Mouse (Mus musculus) liver, postnatal 0 days (tissue): ENCODE measurements at regions not wholly inside any gene's neighbourhood (a gene's known extent, or its start where the extent isn't known, plus 50 kb on each side); places are given as distances from the start of the nearest gene placed in this dataset.

Source experiments
- ATAC-seq: fragments of 200-750 bp; cut with Nextera tagmentation; 2 replicates; pipeline ENCODE4 v1.8.0; 2017; ENCODE audit warnings: mild to moderate bottlenecking, moderate library complexity
- DNase-seq: peaks from one replicate; pipeline ENCODE4 v3.0.0-alpha.2; 2016
- H3K27ac ChIP-seq: fragments of 300-500 bp; sonication (generic); 2 replicates; pipeline ENCODE4 v1.5.1; 2014; ENCODE audit warnings: antibody characterized with exemption, moderate library complexity, mild to moderate bottlenecking, low read depth
- H3K27me3 ChIP-seq: fragments of 300-500 bp; sonication (generic); 2 replicates; pipeline ENCODE4 v1.6.1; 2014; ENCODE audit warnings: low read length, control low read depth, mixed read lengths; ENCODE audit not compliant: insufficient read depth
- H3K36me3 ChIP-seq: fragments of 300-500 bp; sonication (generic); replicated peaks from 2 replicates; pipeline ENCODE4 v1.6.1; 2014; ENCODE audit warnings: mild to moderate bottlenecking, control low read depth, low read length, moderate library complexity, mixed read lengths; ENCODE audit not compliant: insufficient read depth
- H3K4me1 ChIP-seq: fragments of 300-500 bp; sonication (generic); 2 replicates; pipeline ENCODE4 v1.6.1; 2014; ENCODE audit warnings: antibody characterized with exemption, mild to moderate bottlenecking, control low read depth; ENCODE audit not compliant: insufficient read depth
- H3K4me2 ChIP-seq: fragments of 300-500 bp; sonication (generic); 2 replicates; pipeline ENCODE4 v1.6.1; 2014; ENCODE audit warnings: low read depth, mild to moderate bottlenecking, low read length, moderate library complexity, mixed read lengths
- H3K4me3 ChIP-seq: fragments of 300-500 bp; sonication (generic); 2 replicates; pipeline ENCODE4 v1.5.1; 2014; ENCODE audit warnings: low read depth, low read length
- H3K9ac ChIP-seq: fragments of 300-500 bp; sonication (generic); replicated peaks from 2 replicates; pipeline ENCODE4 v1.6.1; 2014; ENCODE audit warnings: mild to moderate bottlenecking, moderate library complexity
- H3K9me3 ChIP-seq: fragments of 300-500 bp; sonication (generic); 2 replicates; pipeline ENCODE4 v1.6.1; 2016; ENCODE audit warnings: mild to moderate bottlenecking, control low read depth, low read length, mixed read lengths
- CTCF ChIP-seq: sonication (generic); IDR thresholded peaks from 2 replicates; pipeline ENCODE4 v1.5.1; 2016; ENCODE audit warnings: antibody characterized with exemption, low read depth
- EP300 ChIP-seq: IDR thresholded peaks from 2 replicates; pipeline ENCODE4 v1.6.1; 2016; ENCODE audit warnings: antibody characterized with exemption, low read depth, mild to moderate bottlenecking
- WGBS: fragments of 180-500 bp; shearing (Covaris S2); extraction: QIAGEN DNeasy Blood & Tissue Kit; methylation state at CpG from one replicate; pipeline ENCODE4 v1.1.7; 2014; ENCODE audit not compliant: insufficient replicate concordance; 5-methylcytosine and 5-hydroxymethylcytosine counted together

DNA sequence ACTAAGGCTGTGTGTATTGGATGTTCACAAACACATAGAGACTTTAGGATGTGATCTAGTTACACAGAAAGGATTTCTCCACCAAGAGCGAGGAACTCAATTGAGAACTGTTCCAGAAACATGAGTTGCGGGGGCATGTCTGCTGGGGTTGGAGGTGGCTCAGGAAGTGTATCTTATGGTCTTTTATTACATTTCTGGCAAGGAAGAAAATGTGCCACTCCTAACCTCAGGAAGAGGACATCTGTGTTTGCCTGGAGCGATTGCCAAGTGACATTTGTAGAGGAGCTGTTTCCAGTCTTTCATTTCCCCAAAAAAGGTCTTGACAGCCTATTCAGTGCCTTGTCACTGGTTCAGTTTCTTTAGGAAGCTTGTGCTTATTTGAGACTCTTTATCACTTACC, 606.2 kb downstream of the Tmem182 start:
- no peak for DNase-seq
- Histone ChIP-seq H3K27me3 (no peaks in the 10 kb centered on the region), H3K4me3 (no peak overlapping the region), H3K9me3 (no peaks in the 10 kb centered on the region), H3K9ac (no peak overlapping the region), H3K27ac (no peak overlapping the region), H3K4me2 (no peak overlapping the region), H3K4me1 (no peaks in the 10 kb centered on the region), H3K36me3 (no peaks in the 10 kb centered on the region)
- TF ChIP-seq EP300 (no peak), CTCF (no peak)
- WGBS = 72% methylated on average over 3 of the region's 3 CpGs
- ATAC-seq = no peak

DNA sequence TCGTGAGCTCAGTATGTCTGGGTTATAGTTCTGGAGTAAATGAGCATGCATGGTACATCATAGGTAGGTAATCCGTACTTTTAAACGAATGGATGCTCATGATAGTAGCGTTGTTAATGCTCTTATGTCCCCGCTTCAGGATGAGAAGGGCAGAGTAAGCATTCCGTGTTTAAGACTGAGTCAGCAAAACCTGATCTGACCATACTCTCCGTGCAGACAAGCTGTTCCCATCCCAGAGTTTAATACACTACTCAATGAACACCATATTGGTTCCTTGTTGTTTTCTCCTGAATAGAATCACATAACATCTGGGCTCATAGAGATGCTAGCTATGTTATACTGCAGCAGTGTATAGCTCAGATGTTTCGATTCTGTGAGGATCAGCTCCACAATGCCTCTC, 606.7 kb downstream of the Tmem182 start:
- 80% methylated on average over 8 of the region's 8 CpGs for WGBS
- Histone ChIP-seq H3K27ac (no peak overlapping the region), H3K9me3 (no peaks in the 10 kb centered on the region), H3K36me3 (no peaks in the 10 kb centered on the region), H3K4me2 (no peak overlapping the region), H3K4me3 (no peak overlapping the region), H3K27me3 (no peaks in the 10 kb centered on the region), H3K4me1 (no peaks in the 10 kb centered on the region), H3K9ac (no peak overlapping the region)
- ATAC-seq (no peak), DNase-seq (no peak)
- TF ChIP-seq EP300 (no peak), CTCF (no peak)

DNA sequence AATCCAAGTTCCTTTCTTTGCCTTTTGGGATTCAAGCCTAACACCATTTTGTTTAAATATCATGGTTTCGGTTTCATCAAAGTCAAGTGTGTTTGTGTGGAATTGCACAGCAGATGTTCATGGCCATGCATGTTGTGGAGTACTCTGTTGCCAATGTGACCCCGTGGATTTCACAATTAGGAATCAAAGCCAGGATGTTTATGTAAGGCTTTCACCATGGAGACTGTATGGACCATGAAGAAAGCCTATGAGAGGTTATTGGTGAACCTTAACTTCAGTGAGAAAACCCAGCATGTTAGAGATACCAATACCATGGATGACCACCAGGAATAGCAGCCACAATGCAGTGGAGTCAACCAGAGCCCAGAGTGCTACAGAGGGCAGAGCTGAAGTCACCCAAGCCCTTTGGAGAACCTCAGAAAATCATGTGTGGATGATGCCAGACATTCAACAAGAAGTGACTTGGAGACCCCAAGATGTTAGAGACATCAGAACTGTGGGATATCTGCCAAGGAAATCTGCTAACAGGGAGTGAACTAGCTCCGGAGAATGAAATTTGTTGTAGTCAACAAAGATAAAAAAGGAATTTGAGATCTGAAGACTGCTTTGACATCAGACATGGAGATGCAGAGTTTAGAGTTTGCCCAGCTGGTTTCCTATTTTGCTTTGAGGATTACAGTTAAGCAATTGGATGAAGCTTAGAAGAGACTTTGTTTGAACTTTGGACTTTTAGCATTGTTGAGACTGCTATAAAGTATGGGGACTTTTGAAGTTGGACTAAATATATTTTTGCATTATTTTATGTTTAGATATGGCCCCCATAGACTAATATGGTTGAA, 615.3 kb downstream of the Tmem182 start:
- H3K4me1 ChIP-seq = no peaks in the 10 kb centered on the region
- WGBS = 72% methylated on average over 3 of the region's 3 CpGs
- H3K27ac ChIP-seq = no peak overlapping the region
- ATAC-seq (no peak), DNase-seq (no peak)
- TF ChIP-seq EP300 (no peak), CTCF (no peak)
- no peaks in the 10 kb centered on the region for H3K27me3 ChIP-seq
- no peaks in the 10 kb centered on the region for H3K9me3 ChIP-seq
- no peaks in the 10 kb centered on the region for H3K36me3 ChIP-seq
- no peak overlapping the region for H3K9ac ChIP-seq
- H3K4me2 ChIP-seq = no peak overlapping the region
- no peak overlapping the region for H3K4me3 ChIP-seq

DNA sequence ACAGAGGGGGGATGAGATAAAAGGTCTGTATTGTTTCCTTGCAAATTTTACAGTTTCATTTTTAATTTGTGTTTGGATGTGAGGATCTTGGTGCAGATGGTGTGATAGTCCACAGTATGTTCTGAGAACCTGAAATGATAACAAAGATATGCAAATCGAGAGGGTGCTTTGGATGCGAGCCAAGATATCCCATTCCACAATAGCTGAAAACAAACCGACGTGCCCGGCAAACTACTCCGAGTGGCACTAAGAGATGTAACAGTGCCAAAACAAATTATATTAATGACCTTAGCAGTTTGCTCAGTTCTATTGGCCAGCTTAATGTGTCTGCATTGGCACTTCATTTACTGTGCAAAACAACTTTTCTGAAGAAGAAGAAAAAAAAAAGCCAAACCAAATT, 622.5 kb downstream of the Tmem182 start:
- Histone ChIP-seq H3K9me3 (no peaks in the 10 kb centered on the region), H3K4me3 (no peak overlapping the region), H3K27me3 (no peaks in the 10 kb centered on the region), H3K36me3 (no peaks in the 10 kb centered on the region), H3K9ac (no peak overlapping the region), H3K27ac (no peak overlapping the region), H3K4me1 (no peaks in the 10 kb centered on the region), H3K4me2 (no peak overlapping the region)
- TF ChIP-seq CTCF (no peak), EP300 (no peak)
- DNase-seq (no peak), ATAC-seq (no peak)
- 76% methylated on average over 6 of the region's 6 CpGs for WGBS

GRCm38 (mm10) chr1:41431127-41431690, 625.8 kb downstream of the Tmem182 start:
- no peaks in the 10 kb centered on the region for H3K36me3 ChIP-seq
- no peak overlapping the region for H3K4me3 ChIP-seq
- ATAC-seq (no peak), DNase-seq (no peak)
- H3K9ac ChIP-seq = no peak overlapping the region
- no peak overlapping the region for H3K4me2 ChIP-seq
- 54% methylated on average over 7 of the region's 7 CpGs for WGBS
- H3K27me3 ChIP-seq = no peaks in the 10 kb centered on the region
- H3K4me1 ChIP-seq = no peaks in the 10 kb centered on the region
- H3K9me3 ChIP-seq = no peaks in the 10 kb centered on the region
- H3K27ac ChIP-seq = no peak overlapping the region
- TF ChIP-seq EP300 (no peak), CTCF (no peak)

DNA sequence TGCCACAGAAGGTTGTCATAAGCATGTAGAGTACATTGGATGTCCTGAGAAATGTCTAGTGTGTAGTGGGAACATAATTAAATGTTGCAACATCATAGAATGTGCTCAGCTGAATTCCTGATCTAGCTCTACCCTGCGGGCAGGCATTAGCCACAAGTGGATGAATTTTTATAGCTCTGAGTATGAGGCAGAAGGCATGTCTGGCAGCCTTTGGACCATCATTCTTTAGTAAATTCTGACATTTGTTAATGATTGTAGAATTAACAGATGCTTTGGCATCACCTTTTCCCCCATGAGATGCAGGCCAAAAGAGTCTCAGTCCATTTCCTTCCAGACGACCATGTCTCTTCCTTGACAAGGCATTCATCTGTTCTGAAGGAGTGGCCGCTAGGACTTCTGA, 630.0 kb downstream of the Tmem182 start:
- WGBS = 76% methylated on average over 3 of the region's 3 CpGs
- Histone ChIP-seq H3K4me2 (no peak overlapping the region), H3K4me3 (no peak overlapping the region), H3K9me3 (no peaks in the 10 kb centered on the region), H3K27ac (no peak overlapping the region), H3K4me1 (no peaks in the 10 kb centered on the region), H3K36me3 (no peaks in the 10 kb centered on the region), H3K27me3 (no peaks in the 10 kb centered on the region), H3K9ac (no peak overlapping the region)
- no peak for DNase-seq
- ATAC-seq = no peak
- TF ChIP-seq CTCF (no peak), EP300 (no peak)
